Mouse (Mus musculus) kidney, adult 2 months (tissue): ENCODE results near the gene Trap1. TPM values are rescaled to one million over a fixed set of nuclear protein-coding genes. Genes with fewer than 3 reads are reported as not detected.
"Not testable (repeated sequence)": the region's sequence is repeated elsewhere in the genome, so short reads cannot be mapped to it uniquely, and the experiment has no call there.

ENCODE experiments used
- DNase-seq: peaks from one replicate; pipeline ENCODE4 v3.0.0; 2021
- H3K27ac ChIP-seq: fragments of 200-500 bp; 2 replicates; pipeline ENCODE4 v1.5.1; 2012; ENCODE audit warnings: low read depth, low read length, control low read depth, inconsistent platforms; ENCODE audit not compliant: insufficient read depth
- H3K27me3 ChIP-seq: fragments of 200-500 bp; replicated peaks from 2 replicates; pipeline ENCODE4 v1.6.1; 2012; ENCODE audit warnings: mild to moderate bottlenecking, moderate library complexity, low read length, inconsistent platforms; ENCODE audit not compliant: control insufficient read depth, insufficient read depth
- H3K36me3 ChIP-seq: fragments of 200-500 bp; 2 replicates; pipeline ENCODE4 v1.6.1; 2012; ENCODE audit warnings: mild to moderate bottlenecking, moderate library complexity, low read length, inconsistent platforms; ENCODE audit not compliant: control insufficient read depth, insufficient read depth
- H3K4me1 ChIP-seq: fragments of 200-500 bp; 2 replicates; pipeline ENCODE4 v1.6.1; 2011; ENCODE audit warnings: low read length; ENCODE audit not compliant: control insufficient read depth, insufficient read depth
- H3K4me3 ChIP-seq: fragments of 200-500 bp; 2 replicates; pipeline ENCODE4 v1.5.1; 2011; ENCODE audit warnings: mild to moderate bottlenecking, low read depth, low read length, control low read depth; ENCODE audit not compliant: insufficient read depth
- CTCF ChIP-seq: fragments of 200-500 bp; conservative IDR thresholded peaks from 2 replicates; pipeline ENCODE4 v1.5.1; 2011; ENCODE audit warnings: low read depth, mild to moderate bottlenecking, control low read depth, low read length, moderate library complexity, mixed read lengths; ENCODE audit not compliant: insufficient read depth, insufficient read length
- POLR2A ChIP-seq: fragments of 200-500 bp; IDR thresholded peaks from one replicate; pipeline ENCODE4 v1.6.1; 2011; ENCODE audit warnings: low read depth, low read length, control low read depth
- WGBS: fragments of 180-500 bp; shearing (Covaris S2); methylation state at CpG from one replicate; pipeline ENCODE4 v1.1.7; 2018; 5-methylcytosine and 5-hydroxymethylcytosine counted together
- polyA plus RNA-seq: library from polyadenylated mRNA; depleted of rRNA; stranded (reverse); fragments of >200 nt; gene quantifications from 2 replicates; pipeline ENCODE4 v1.2.3, GENCODE M21; 2012

Trap1 gene
- polyA plus RNA-seq, 1 experiment = 225 TPM

- H3K36me3 ChIP-seq = 0 out of 2 replicates have a peak, but pooled peaks cover 1% of the 10 kb centered on the region
- H3K27me3 ChIP-seq = no peaks in the 10 kb centered on the region
- WGBS = 94% methylated on average over 9 of the region's 9 CpGs
- no peak overlapping the region for H3K27ac ChIP-seq
- H3K4me1 ChIP-seq = no peaks in the 10 kb centered on the region
- DNase-seq = no peak
- H3K4me3 ChIP-seq = no peak overlapping the region
- TF ChIP-seq POLR2A (no peak), CTCF (no peak)
These were observed 8.3 kb upstream of the Trap1 start for GRCm38 (mm10) chr16:4085851-4086387.

- no peaks in the 10 kb centered on the region for H3K4me1 ChIP-seq
- no peak overlapping the region for H3K4me3 ChIP-seq
- no peak for TF ChIP-seq POLR2A
- no peak for TF ChIP-seq CTCF
- 97% methylated on average over 7 of the region's 7 CpGs for WGBS
- no peak for DNase-seq
- no peaks in the 10 kb centered on the region for H3K27me3 ChIP-seq
- H3K27ac ChIP-seq = no peak overlapping the region
- 0 out of 2 replicates have a peak, but pooled peaks cover 1% of the 10 kb centered on the region for H3K36me3 ChIP-seq
These were observed 7.4 kb upstream of the Trap1 start for GRCm38 (mm10) chr16:4085051-4085450.

- not testable (repeated sequence) for H3K4me3 ChIP-seq, H3K27me3 ChIP-seq, H3K27ac ChIP-seq, DNase-seq, H3K4me1 ChIP-seq, H3K36me3 ChIP-seq
- 61% methylated on average over 3 of the region's 3 CpGs for WGBS
These were observed 2.8 kb upstream of the Trap1 start for GRCm38 (mm10) chr16:4080419-4080818.

- Histone ChIP-seq H3K36me3 (0 out of 2 replicates have a peak, but pooled peaks cover 1% of the 10 kb centered on the region), H3K4me1 (peaks cover 12% of the 10 kb centered on the region), H3K4me3 (no peak overlapping the region), H3K27ac (no peak overlapping the region), H3K27me3 (no peaks in the 10 kb centered on the region)
- WGBS = 57% methylated on average over 1 of the region's 1 CpGs
- no peak for DNase-seq
- TF ChIP-seq POLR2A = no peak
- TF ChIP-seq CTCF = no peak
These were observed 2.0 kb upstream of the Trap1 start for GRCm38 (mm10) chr16:4079656-4080055.

- WGBS = 63% methylated on average over 10 of the region's 10 CpGs
- not testable (repeated sequence) for H3K27ac ChIP-seq, H3K27me3 ChIP-seq, H3K4me3 ChIP-seq, H3K36me3 ChIP-seq
- peak; percentile 27 for DNase-seq
- peaks cover 15% of the 10 kb centered on the region for H3K4me1 ChIP-seq
These were observed 675 bp upstream of the Trap1 start for GRCm38 (mm10) chr16:4078302-4078701.

- WGBS = 52% methylated on average over 3 of the region's 3 CpGs
- TF ChIP-seq CTCF (no peak), POLR2A (no peak)
- no peaks in the 10 kb centered on the region for H3K36me3 ChIP-seq
- no peak for DNase-seq
- H3K27ac ChIP-seq = no peak overlapping the region
- peaks cover 15% of the 10 kb centered on the region for H3K4me1 ChIP-seq
- no peak overlapping the region for H3K4me3 ChIP-seq
- no peaks in the 10 kb centered on the region for H3K27me3 ChIP-seq
These were observed 2.8 kb downstream of the Trap1 start for GRCm38 (mm10) chr16:4074836-4075235.

- H3K4me3 ChIP-seq = no peak overlapping the region
- H3K27ac ChIP-seq = no peak overlapping the region
- WGBS = 41% methylated on average over 6 of the region's 6 CpGs
- H3K4me1 ChIP-seq = peaks cover 15% of the 10 kb centered on the region
- no peak for DNase-seq
- H3K36me3 ChIP-seq = no peaks in the 10 kb centered on the region
- TF ChIP-seq POLR2A = no peak
- 0 out of 2 replicates have a peak, but pooled peaks have one; percentile 12 for TF ChIP-seq CTCF
- H3K27me3 ChIP-seq = no peaks in the 10 kb centered on the region
These were observed 3.3 kb downstream of the Trap1 start for GRCm38 (mm10) chr16:4074297-4074696.

- H3K36me3 ChIP-seq = peaks cover 2% of the 10 kb centered on the region; the same call in 1 of the 2 replicates
- no peaks in the 10 kb centered on the region for H3K27me3 ChIP-seq
- DNase-seq = peak; percentile 66
- TF ChIP-seq POLR2A (no peak), CTCF (peak; percentile 80)
- H3K27ac ChIP-seq = no peak overlapping the region
- H3K4me1 ChIP-seq = no peaks in the 10 kb centered on the region
- no peak overlapping the region for H3K4me3 ChIP-seq
- 37% methylated on average over 8 of the region's 8 CpGs for WGBS
These were observed 9.0 kb downstream of the Trap1 start for GRCm38 (mm10) chr16:4068588-4068987.
